Mouse (Mus musculus) cerebellum, adult 2 months (tissue): ENCODE data around the gene Sdhc.

ENCODE experiments used
- CTCF ChIP-seq: fragments of 200-500 bp; IDR thresholded peaks from 2 replicates; pipeline ENCODE4 v1.5.1; 2011; ENCODE audit warnings: low read depth, mild to moderate bottlenecking, control low read depth, low read length, moderate library complexity, borderline replicate concordance; ENCODE audit not compliant: insufficient read depth
- POLR2A ChIP-seq: fragments of 200-500 bp; IDR thresholded peaks from 2 replicates; pipeline ENCODE4 v1.6.1; 2011; ENCODE audit warnings: low read length, control low read depth, borderline replicate concordance; ENCODE audit not compliant: insufficient read depth

GRCm38 (mm10) chr1:171097136-171097535 is 53.3 kb downstream of the Sdhc start:
- no peak for TF ChIP-seq POLR2A
- TF ChIP-seq CTCF: no peak
